Mouse (Mus musculus): Measurements from ENCODE around the gene Fxyd2. TPM values are rescaled to one million over a fixed set of nuclear protein-coding genes. Genes with fewer than 3 reads are reported as not detected.

Fxyd2 gene
- polyA plus RNA-seq, 1 experiment from 2014 or later, result 0.88 TPM

- Histone ChIP-seq H3K4me1 (ENCODE audit: control insufficient read depth, insufficient read depth, low read length) (no peaks in the 10 kb centered on the region), H3K27ac (ENCODE audit: low read depth, low read length) (no peak overlapping the region), H3K9me3 (ENCODE audit: control insufficient read depth, low read length) (no peaks in the 10 kb centered on the region), H3K36me3 (ENCODE audit: control insufficient read depth, insufficient read depth, low read length) (no peaks in the 10 kb centered on the region), H3K9ac (ENCODE audit: low read length) (no peak overlapping the region), H3K27me3 (ENCODE audit: control insufficient read depth, insufficient read depth, low read length) (no peaks in the 10 kb centered on the region), H3K4me3 (ENCODE audit: low read depth, low read length) (no peak overlapping the region), H3K4me2 (ENCODE audit: low read depth) (no peak overlapping the region)
- DNase-seq (ENCODE audit: low spot score) (peak; percentile 91), ATAC-seq (ENCODE audit: insufficient read depth, low FRiP score, low TSS enrichment) (no peak)
- WGBS, result 7% methylated on average over 10 of the region's 10 CpGs
These were observed 12.8 kb downstream of the Fxyd2 start for GRCm38 (mm10) chr9:45412287-45412686.

GRCm38 (mm10) chr9:45412700-45413477, 13.4 kb downstream of the Fxyd2 start:
- no peaks in the 10 kb centered on the region for H3K9me3 ChIP-seq (ENCODE audit: control insufficient read depth, low read length)
- H3K27ac ChIP-seq (ENCODE audit: low read depth, low read length), result no peak overlapping the region
- no peak overlapping the region for H3K4me3 ChIP-seq (ENCODE audit: low read depth, low read length)
- no peak overlapping the region for H3K4me2 ChIP-seq (ENCODE audit: low read depth)
- no peaks in the 10 kb centered on the region for H3K27me3 ChIP-seq (ENCODE audit: control insufficient read depth, insufficient read depth, low read length)
- no peak overlapping the region for H3K9ac ChIP-seq (ENCODE audit: low read length)
- H3K4me1 ChIP-seq (ENCODE audit: control insufficient read depth, insufficient read depth, low read length), result no peaks in the 10 kb centered on the region
- DNase-seq (ENCODE audit: low spot score), result no peak
- 72% methylated on average over 4 of the region's 4 CpGs for WGBS
- no peak for ATAC-seq (ENCODE audit: insufficient read depth, low FRiP score, low TSS enrichment)
- H3K36me3 ChIP-seq (ENCODE audit: control insufficient read depth, insufficient read depth, low read length), result no peaks in the 10 kb centered on the region

- H3K4me2 ChIP-seq (ENCODE audit: low read depth), result no peak overlapping the region
- ATAC-seq (ENCODE audit: insufficient read depth, low FRiP score, low TSS enrichment) (no peak), DNase-seq (ENCODE audit: low spot score) (peak; percentile 38)
- no peak overlapping the region for H3K27ac ChIP-seq (ENCODE audit: low read depth, low read length)
- H3K9ac ChIP-seq (ENCODE audit: low read length), result no peak overlapping the region
- H3K9me3 ChIP-seq (ENCODE audit: control insufficient read depth, low read length), result no peaks in the 10 kb centered on the region
- H3K4me3 ChIP-seq (ENCODE audit: low read depth, low read length), result no peak overlapping the region
- H3K27me3 ChIP-seq (ENCODE audit: control insufficient read depth, insufficient read depth, low read length), result no peaks in the 10 kb centered on the region
- WGBS, result 55% methylated on average over 5 of the region's 5 CpGs
- H3K36me3 ChIP-seq (ENCODE audit: control insufficient read depth, insufficient read depth, low read length), result no peaks in the 10 kb centered on the region
- no peaks in the 10 kb centered on the region for H3K4me1 ChIP-seq (ENCODE audit: control insufficient read depth, insufficient read depth, low read length)
These were observed 14.1 kb downstream of the Fxyd2 start for GRCm38 (mm10) chr9:45413478-45414140.

- peak; percentile 56 for DNase-seq (ENCODE audit: low spot score)
- Histone ChIP-seq H3K4me3 (ENCODE audit: low read depth, low read length) (no peak overlapping the region), H3K36me3 (ENCODE audit: control insufficient read depth, insufficient read depth, low read length) (no peaks in the 10 kb centered on the region), H3K9me3 (ENCODE audit: control insufficient read depth, low read length) (no peaks in the 10 kb centered on the region), H3K4me1 (ENCODE audit: control insufficient read depth, insufficient read depth, low read length) (no peaks in the 10 kb centered on the region), H3K27ac (ENCODE audit: low read depth, low read length) (no peak overlapping the region), H3K9ac (ENCODE audit: low read length) (no peak overlapping the region), H3K27me3 (ENCODE audit: control insufficient read depth, insufficient read depth, low read length) (no peaks in the 10 kb centered on the region), H3K4me2 (ENCODE audit: low read depth) (no peak overlapping the region)
- ATAC-seq (ENCODE audit: insufficient read depth, low FRiP score, low TSS enrichment), result no peak
- WGBS, result 51% methylated on average over 4 of the region's 4 CpGs
These were observed 16.4 kb downstream of the Fxyd2 start for GRCm38 (mm10) chr9:45415912-45416311.

GRCm38 (mm10) chr9:45417245-45417644, 17.8 kb downstream of the Fxyd2 start:
- Histone ChIP-seq H3K9ac (ENCODE audit: low read length) (no peak overlapping the region), H3K27me3 (ENCODE audit: control insufficient read depth, insufficient read depth, low read length) (no peaks in the 10 kb centered on the region), H3K4me3 (ENCODE audit: low read depth, low read length) (no peak overlapping the region), H3K36me3 (ENCODE audit: control insufficient read depth, insufficient read depth, low read length) (no peaks in the 10 kb centered on the region), H3K4me2 (ENCODE audit: low read depth) (no peak overlapping the region), H3K4me1 (ENCODE audit: control insufficient read depth, insufficient read depth, low read length) (no peaks in the 10 kb centered on the region), H3K9me3 (ENCODE audit: control insufficient read depth, low read length) (no peaks in the 10 kb centered on the region), H3K27ac (ENCODE audit: low read depth, low read length) (no peak overlapping the region)
- ATAC-seq (ENCODE audit: insufficient read depth, low FRiP score, low TSS enrichment) (no peak), DNase-seq (ENCODE audit: low spot score) (peak; percentile 46)
- WGBS, result 25% methylated on average over 8 of the region's 8 CpGs

- Histone ChIP-seq H3K4me1 (ENCODE audit: control insufficient read depth, insufficient read depth, low read length) (no peaks in the 10 kb centered on the region), H3K4me3 (ENCODE audit: low read depth, low read length) (no peak overlapping the region), H3K36me3 (ENCODE audit: control insufficient read depth, insufficient read depth, low read length) (no peaks in the 10 kb centered on the region), H3K4me2 (ENCODE audit: low read depth) (no peak overlapping the region), H3K27ac (ENCODE audit: low read depth, low read length) (no peak overlapping the region), H3K27me3 (ENCODE audit: control insufficient read depth, insufficient read depth, low read length) (no peaks in the 10 kb centered on the region), H3K9me3 (ENCODE audit: control insufficient read depth, low read length) (no peaks in the 10 kb centered on the region), H3K9ac (ENCODE audit: low read length) (no peak overlapping the region)
- DNase-seq (ENCODE audit: low spot score), result no peak
- 74% methylated on average over 8 of the region's 8 CpGs for WGBS
- ATAC-seq (ENCODE audit: insufficient read depth, low FRiP score, low TSS enrichment), result no peak
These were observed 18.8 kb downstream of the Fxyd2 start for GRCm38 (mm10) chr9:45418252-45418651.

DNA sequence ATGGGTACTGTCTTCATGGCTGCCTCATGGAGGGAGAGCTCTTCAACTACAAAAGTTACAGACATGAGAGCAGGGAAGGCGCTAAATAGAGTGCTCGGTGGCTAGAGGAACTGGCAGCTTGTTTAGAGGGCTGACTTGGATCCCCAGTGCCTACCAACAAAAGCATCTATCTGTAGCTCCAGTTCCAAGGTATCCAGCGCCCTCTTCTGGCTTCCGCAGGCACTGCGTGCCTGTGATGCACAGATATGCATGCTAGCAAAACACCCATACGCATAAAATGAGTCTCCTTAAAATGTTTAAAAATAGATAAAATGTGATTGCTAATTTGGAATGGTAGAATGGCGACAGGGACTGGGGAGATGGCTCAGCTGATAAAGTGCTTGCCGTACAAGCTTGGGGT, 21.7 kb downstream of the Fxyd2 start:
- no peak overlapping the region for H3K4me3 ChIP-seq (ENCODE audit: low read depth, low read length)

GRCm38 (mm10) chr9:45422761-45423298, 23.4 kb downstream of the Fxyd2 start:
- ATAC-seq (ENCODE audit: insufficient read depth, low FRiP score, low TSS enrichment) (no peak), DNase-seq (ENCODE audit: low spot score) (no peak)
- Histone ChIP-seq H3K4me1 (ENCODE audit: control insufficient read depth, insufficient read depth, low read length) (no peaks in the 10 kb centered on the region), H3K36me3 (ENCODE audit: control insufficient read depth, insufficient read depth, low read length) (no peaks in the 10 kb centered on the region), H3K4me2 (ENCODE audit: low read depth) (no peak overlapping the region), H3K27ac (ENCODE audit: low read depth, low read length) (no peak overlapping the region), H3K9ac (ENCODE audit: low read length) (no peak overlapping the region), H3K9me3 (ENCODE audit: control insufficient read depth, low read length) (no peaks in the 10 kb centered on the region), H3K4me3 (ENCODE audit: low read depth, low read length) (no peak overlapping the region), H3K27me3 (ENCODE audit: control insufficient read depth, insufficient read depth, low read length) (no peaks in the 10 kb centered on the region)
- 76% methylated on average over 7 of the region's 7 CpGs for WGBS

More for the DNA sequence above, 21.7 kb downstream of the Fxyd2 start:
- DNase-seq (ENCODE audit: low spot score) (no peak), ATAC-seq (ENCODE audit: insufficient read depth, low FRiP score, low TSS enrichment) (no peak)
- 65% methylated on average over 8 of the region's 8 CpGs for WGBS
- Histone ChIP-seq H3K4me1 (ENCODE audit: control insufficient read depth, insufficient read depth, low read length) (no peaks in the 10 kb centered on the region), H3K36me3 (ENCODE audit: control insufficient read depth, insufficient read depth, low read length) (no peaks in the 10 kb centered on the region), H3K9ac (ENCODE audit: low read length) (no peak overlapping the region), H3K4me2 (ENCODE audit: low read depth) (no peak overlapping the region), H3K27me3 (ENCODE audit: control insufficient read depth, insufficient read depth, low read length) (no peaks in the 10 kb centered on the region), H3K9me3 (ENCODE audit: control insufficient read depth, low read length) (no peaks in the 10 kb centered on the region), H3K27ac (ENCODE audit: low read depth, low read length) (no peak overlapping the region)

DNA sequence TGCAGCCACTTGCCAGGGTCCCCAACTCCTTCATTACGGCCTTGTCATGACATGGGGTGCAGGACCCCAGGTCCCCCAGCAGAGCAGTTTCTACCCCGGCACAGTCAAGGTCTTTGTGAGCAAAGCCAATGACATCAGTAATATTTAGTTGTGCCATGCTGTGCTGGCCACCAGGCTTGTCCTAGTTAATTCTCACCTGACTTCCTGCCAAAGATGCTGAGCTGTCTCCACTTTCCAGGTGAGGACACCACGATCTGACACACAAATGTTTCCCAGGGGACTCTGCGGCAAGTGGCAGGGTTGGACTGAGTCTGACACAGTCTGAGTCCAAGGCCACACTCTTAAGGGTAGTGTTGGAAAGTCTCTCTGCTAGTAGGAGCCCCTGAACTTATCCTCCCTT, 27.0 kb downstream of the Fxyd2 start, which contains the start of gene Dscaml1:
TSS of gene Dscaml1 (plus strand) at position 173 of the 400 bp plus-strand sequence.
- no peaks in the 10 kb centered on the region for H3K36me3 ChIP-seq (ENCODE audit: control insufficient read depth, insufficient read depth, low read length)
- DNase-seq (ENCODE audit: low spot score), result no peak
- no peaks in the 10 kb centered on the region for H3K4me1 ChIP-seq (ENCODE audit: control insufficient read depth, insufficient read depth, low read length)
- H3K9ac ChIP-seq (ENCODE audit: low read length), result no peak within 1 kb of the TSS
- WGBS, result 90% methylated on average over 4 of the region's 4 CpGs
- H3K4me2 ChIP-seq (ENCODE audit: low read depth), result no peak within 1 kb of the TSS
- H3K4me3 ChIP-seq (ENCODE audit: low read depth, low read length), result no peak within 1 kb of the TSS
- no peaks in the 10 kb centered on the region for H3K9me3 ChIP-seq (ENCODE audit: control insufficient read depth, low read length)
- ATAC-seq (ENCODE audit: insufficient read depth, low FRiP score, low TSS enrichment), result no peak
- H3K27me3 ChIP-seq (ENCODE audit: control insufficient read depth, insufficient read depth, low read length), result peaks cover 28% of the 10 kb centered on the region
- H3K27ac ChIP-seq (ENCODE audit: low read depth, low read length), result no peak within 1 kb of the TSS

Measured in neural tube, embryonic 11.5 days (tissue).